Mouse (Mus musculus): ENCODE results near the gene Fkrp.

- TF ChIP-seq CTCF (IDR thresholded peaks at IDR 0.05; ENCODE audit: insufficient read depth, low read length) (no peak), POLR2A (IDR thresholded peaks at IDR 0.05; ENCODE audit: borderline replicate concordance, extremely low read depth, low read depth, low read length) (peak; percentile 34; the same call in 1 of the 2 replicates)
Observed at GRCm38 (mm10) chr7:16783758-16784415, 32.6 kb downstream of the Fkrp start.

All from lung, adult 2 months (tissue).